Mouse (Mus musculus) frontal cortex, adult (tissue): ENCODE measurements around the gene Idh1.
A peak's percentile ranks its signal among the peaks of the same experiment; 100 is the strongest.
"Not testable (repeated sequence)": the region's sequence is repeated elsewhere in the genome, so short reads cannot be mapped to it uniquely, and the experiment has no call there.

ENCODE experiments used
- ATAC-seq: cut with Nextera tagmentation; 2 replicates; pipeline ENCODE4 v1.9.2; 2017; ENCODE audit warnings: mild to moderate bottlenecking, moderate library complexity, mixed read lengths; ENCODE audit not compliant: low TSS enrichment

The Idh1 gene

GRCm38 (mm10) chr1:65186287-65187073 lies at the start of gene Idh1, which contains the start of gene Pikfyve:
Idh1 (minus strand) TSS chr1:65186500.
Pikfyve (plus strand) TSS chr1:65186683.
- peak; percentile 97 for ATAC-seq

GRCm38 (mm10) chr1:65230566-65230965 lies 44.3 kb upstream of the Idh1 start:
- ATAC-seq, result no peak

- ATAC-seq, result not testable (repeated sequence)
Measured at GRCm38 (mm10) chr1:65229768-65230167, 43.5 kb upstream of the Idh1 start.

GRCm38 (mm10) chr1:65227681-65228080 lies 41.4 kb upstream of the Idh1 start:
- no peak for ATAC-seq

GRCm38 (mm10) chr1:65223654-65224053 lies 37.4 kb upstream of the Idh1 start:
- ATAC-seq, result no peak

GRCm38 (mm10) chr1:65217972-65218371 lies 31.7 kb upstream of the Idh1 start:
- no peak for ATAC-seq

- no peak for ATAC-seq
Measured at GRCm38 (mm10) chr1:65217567-65217966, 31.3 kb upstream of the Idh1 start.

- no peak for ATAC-seq
Measured at GRCm38 (mm10) chr1:65213214-65213613, 26.9 kb upstream of the Idh1 start.

- ATAC-seq, result no peak
Measured at GRCm38 (mm10) chr1:65204299-65204698, 18.0 kb upstream of the Idh1 start.

- ATAC-seq, result no peak
Measured at GRCm38 (mm10) chr1:65198861-65199260, 12.6 kb upstream of the Idh1 start.

GRCm38 (mm10) chr1:65198425-65198824 lies 12.1 kb upstream of the Idh1 start:
- ATAC-seq, result no peak

- ATAC-seq, result peak; percentile 91
Measured at GRCm38 (mm10) chr1:65193226-65193625, 6.9 kb upstream of the Idh1 start.

GRCm38 (mm10) chr1:65190172-65190571 lies 3.9 kb upstream of the Idh1 start:
- ATAC-seq, result no peak

GRCm38 (mm10) chr1:65187074-65187430 lies 752 bp upstream of the Idh1 start:
- ATAC-seq, result no peak

GRCm38 (mm10) chr1:65185524-65186205 lies 635 bp downstream of the Idh1 start:
- ATAC-seq, result peak; percentile 6; the same call in 1 of the 2 replicates

GRCm38 (mm10) chr1:65185011-65185410 lies 1.3 kb downstream of the Idh1 start:
- no peak for ATAC-seq

- ATAC-seq, result no peak
Measured at GRCm38 (mm10) chr1:65183994-65184393, 2.3 kb downstream of the Idh1 start.

- no peak for ATAC-seq
Measured at GRCm38 (mm10) chr1:65181459-65181858, 4.8 kb downstream of the Idh1 start.

GRCm38 (mm10) chr1:65179634-65180249 lies 6.6 kb downstream of the Idh1 start:
- ATAC-seq, result no peak

GRCm38 (mm10) chr1:65178902-65179432 lies 7.3 kb downstream of the Idh1 start:
- ATAC-seq, result peak; percentile 83

GRCm38 (mm10) chr1:65178126-65178901 lies 8.0 kb downstream of the Idh1 start:
- ATAC-seq, result peak; percentile 72

GRCm38 (mm10) chr1:65177452-65177851 lies 8.8 kb downstream of the Idh1 start:
- ATAC-seq, result no peak
